Mouse (Mus musculus) heart, postnatal 4 days (tissue): ENCODE measurements around the gene Sec16a. TPM values are rescaled to one million over a fixed set of nuclear protein-coding genes. Genes with fewer than 3 reads are reported as not detected.

ENCODE experiments used
- DNase-seq: peaks from one replicate; pipeline ENCODE4 v3.0.0; 2021
- total RNA-seq, 2 experiments: library from RNA; stranded (reverse); gene quantifications; 2 replicates each; pipeline ENCODE4 v1.2.3; 2021

Sec16a gene
- total RNA-seq, 2 experiments from 2014 or later: 37.0 to 39.0 TPM

DNA sequence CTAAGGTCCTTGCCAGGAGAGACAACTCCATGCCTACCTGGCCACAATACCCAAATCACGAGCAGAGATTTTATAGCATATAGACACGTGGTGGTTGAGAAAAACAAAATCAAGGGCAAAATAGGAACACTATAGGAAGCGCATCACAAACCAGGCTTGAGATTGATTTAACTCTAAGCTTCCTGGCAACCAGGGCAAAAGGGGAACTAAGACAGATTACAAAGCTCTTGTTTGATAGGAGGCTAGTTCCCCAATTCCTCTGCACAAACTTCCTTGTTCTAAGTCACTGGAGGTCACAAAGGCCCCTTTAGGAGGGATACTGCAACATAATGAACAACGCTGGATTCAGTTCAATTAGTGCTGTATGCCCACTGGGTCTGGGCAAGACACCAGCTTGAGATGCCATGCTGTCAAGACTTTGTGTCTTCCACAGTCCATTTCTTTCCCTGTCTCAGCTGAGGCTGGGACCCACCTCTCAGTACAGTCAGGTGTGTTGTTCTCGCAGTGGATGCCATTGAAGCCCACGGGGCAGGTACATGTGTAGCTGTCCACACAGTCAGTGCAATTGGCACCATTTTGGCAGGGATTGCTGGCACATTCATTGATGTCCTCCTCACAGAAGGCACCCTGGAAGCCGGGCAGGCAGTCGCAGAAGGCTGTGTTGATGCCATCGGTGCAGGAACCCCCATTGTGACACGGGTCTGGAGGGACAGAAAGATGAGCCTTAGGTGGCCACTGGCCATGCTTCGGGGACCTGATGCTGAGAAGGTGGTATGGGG, 27.5 kb upstream of the Sec16a start:
- DNase-seq: no peak

GRCm38 (mm10) chr2:26471652-26472285, 26.8 kb upstream of the Sec16a start:
- DNase-seq: no peak

DNA sequence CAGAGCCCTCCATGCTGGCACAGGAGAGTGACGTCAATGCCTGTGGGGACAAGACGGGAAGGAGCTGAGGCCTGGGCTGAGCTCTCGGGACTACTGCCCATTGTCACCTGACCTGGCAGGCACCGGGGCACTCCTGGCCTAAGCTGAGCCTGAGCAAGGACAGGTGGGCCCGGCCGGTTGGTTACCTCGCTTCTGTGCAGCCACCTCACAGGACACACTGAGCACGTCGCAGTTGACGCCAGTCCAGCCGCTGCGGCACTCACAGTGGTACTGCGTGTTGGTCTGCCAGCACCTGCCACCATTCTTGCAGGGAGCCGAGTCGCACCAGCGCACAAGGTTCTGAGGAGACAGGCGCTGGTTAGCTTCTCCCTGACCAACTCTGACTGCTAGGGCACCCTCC, 26.0 kb upstream of the Sec16a start:
- no peak for DNase-seq

- DNase-seq: no peak
Observed at GRCm38 (mm10) chr2:26468376-26468775, 23.4 kb upstream of the Sec16a start.

- no peak for DNase-seq
Observed at GRCm38 (mm10) chr2:26463412-26463811, 18.4 kb upstream of the Sec16a start.

GRCm38 (mm10) chr2:26462980-26463379, 18.0 kb upstream of the Sec16a start:
- DNase-seq: no peak

GRCm38 (mm10) chr2:26461667-26462066, 16.7 kb upstream of the Sec16a start:
- DNase-seq: no peak

DNA sequence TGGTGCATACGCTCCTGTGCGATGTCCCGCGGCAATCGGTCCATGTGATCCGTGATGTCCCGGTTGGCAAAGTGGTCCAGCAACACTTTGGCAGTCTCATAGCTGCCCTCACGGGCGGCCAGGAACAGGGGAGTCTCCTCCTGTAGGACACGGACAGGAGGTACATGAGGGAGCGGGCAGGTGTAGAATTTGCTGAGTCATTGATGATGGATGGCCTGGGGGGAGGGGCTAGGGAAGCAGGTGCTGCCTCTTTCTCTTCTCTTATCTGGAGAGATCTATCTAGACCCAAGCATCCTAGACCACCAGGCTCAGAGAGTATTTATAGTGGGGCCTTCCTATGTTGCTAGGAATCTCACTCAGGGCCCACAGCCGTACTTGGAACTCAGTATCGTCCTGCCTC, 15.8 kb upstream of the Sec16a start:
- no peak for DNase-seq

DNA sequence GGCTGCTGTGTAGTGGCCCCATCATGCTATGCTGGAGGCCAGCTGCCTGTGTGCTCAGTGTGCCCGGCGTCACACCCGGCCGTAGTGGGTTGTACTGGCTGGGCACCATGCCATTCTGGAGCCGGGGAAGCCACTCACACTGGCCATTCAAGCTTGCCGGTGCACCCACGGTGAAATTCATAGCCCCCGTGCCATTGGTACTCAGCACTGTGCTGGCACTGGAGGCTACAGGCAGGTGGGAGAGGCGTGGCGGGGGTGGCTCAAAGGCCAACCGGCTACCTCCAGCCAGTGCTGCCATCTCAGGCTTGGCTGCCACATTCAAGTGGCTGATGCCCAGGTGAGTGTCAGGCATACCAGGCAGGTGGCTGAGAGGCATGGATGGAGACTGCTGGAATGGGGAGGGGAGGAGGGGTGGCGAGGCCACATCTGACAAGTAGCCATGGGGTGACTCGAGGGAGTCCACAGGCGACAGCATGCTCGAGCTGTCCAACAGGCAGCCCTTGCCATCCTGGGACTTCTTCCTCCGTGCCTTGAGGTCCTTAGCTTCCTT, 15.2 kb upstream of the Sec16a start:
- DNase-seq: no peak

GRCm38 (mm10) chr2:26459478-26459877, 14.5 kb upstream of the Sec16a start:
- no peak for DNase-seq

GRCm38 (mm10) chr2:26458402-26459124, 13.5 kb upstream of the Sec16a start:
- DNase-seq: peak; percentile 47

GRCm38 (mm10) chr2:26449121-26450060, 4.4 kb upstream of the Sec16a start:
- DNase-seq: peak; percentile 83

DNA sequence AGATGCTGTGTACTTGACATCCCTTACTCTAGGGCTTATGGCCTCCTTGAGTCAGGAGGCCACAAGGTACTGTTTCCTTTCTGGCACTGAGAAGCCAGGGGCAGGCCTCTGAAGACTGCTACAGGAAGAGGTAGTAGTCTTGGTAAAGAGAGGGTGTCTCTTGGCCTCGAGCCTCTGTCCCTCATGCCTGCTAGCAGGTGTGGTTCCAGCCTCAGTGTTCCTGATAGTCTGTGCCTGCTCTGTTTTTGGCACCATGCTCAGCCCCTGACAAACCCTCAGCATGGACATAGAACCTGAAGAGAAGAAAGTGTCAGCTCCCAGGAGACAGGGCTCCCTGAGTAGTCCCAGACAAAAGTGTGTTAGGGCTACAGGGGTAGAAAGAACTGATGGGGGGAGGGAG, 2.4 kb upstream of the Sec16a start:
- no peak for DNase-seq

DNA sequence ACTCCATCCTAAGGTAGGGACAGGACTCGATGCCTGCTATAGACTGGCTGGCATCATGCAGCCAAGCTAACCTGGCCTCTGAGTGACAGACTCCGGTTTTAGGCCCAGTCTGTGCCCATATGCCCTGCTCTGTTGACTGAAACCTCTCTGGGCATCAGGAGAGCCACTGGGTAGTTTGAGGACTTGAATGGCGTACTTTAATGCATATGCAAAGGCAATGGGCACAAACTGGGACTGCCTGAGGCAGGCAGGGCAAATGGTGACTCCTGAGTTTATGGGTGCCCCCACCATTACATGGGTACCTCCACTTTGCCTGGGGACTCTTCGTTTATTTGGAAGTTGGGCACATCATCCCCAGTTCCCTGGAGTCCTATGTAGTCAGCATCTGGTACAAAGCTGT, 1.7 kb upstream of the Sec16a start:
- DNase-seq: no peak

DNA sequence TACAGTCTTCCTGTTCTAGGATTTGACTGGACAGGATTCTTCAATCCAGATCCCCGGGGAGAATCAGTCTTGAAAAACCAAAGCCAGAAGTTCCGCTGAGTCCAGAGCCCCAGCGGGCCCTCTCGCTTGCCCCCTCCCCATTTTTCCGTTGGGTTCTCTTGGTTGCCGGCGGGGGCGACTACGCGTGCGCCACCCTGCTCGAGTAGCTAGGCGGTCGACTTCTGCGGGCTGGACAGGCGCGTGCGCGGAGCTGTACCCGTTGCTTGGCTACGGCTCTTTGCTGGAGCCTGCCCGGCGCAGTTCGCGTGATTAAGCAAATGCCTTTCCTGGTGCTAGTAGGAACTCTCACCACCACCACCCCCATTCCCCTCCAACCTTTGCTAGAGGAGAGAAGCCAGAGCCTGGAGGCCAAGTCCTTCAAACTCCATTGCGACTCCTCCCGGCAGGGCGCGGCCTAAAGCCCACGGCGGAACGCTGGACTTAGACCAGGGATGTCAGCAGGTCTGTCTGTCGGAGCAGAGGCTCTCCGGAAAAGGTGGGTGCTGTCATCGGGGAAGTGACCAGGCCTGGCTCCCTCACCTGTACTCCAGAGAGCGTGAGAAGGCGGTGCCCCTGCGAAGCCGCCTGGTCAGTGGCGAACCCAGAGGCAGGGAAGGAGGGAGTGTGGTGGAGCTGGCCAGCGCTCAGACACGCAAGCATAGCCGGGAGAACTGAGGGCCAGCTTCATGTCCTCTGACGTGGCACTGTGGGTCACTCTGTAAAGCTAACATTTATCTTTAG, 840 bp upstream of the Sec16a start:
- peak; percentile 93 for DNase-seq

DNA sequence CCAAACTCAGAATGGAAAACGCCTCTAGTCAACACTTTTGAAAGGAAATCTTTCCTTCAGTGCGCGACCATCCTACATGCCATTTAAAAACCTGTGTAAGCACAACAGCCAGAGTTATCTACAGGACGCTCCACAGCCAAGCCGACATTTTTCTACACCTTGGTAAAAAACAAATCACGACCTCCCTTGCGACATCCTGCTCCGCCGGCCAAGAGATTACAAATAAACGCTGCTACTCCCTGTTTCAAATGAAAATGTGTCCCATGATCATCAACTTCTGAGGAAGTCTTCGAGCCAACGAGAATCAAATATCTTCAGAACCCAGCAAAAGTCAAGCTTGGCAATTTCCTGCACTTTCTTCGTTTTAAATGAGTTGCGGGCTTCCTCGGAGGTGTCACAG, 648 bp downstream of the Sec16a start:
- no peak for DNase-seq

- no peak for DNase-seq
Observed at GRCm38 (mm10) chr2:26443876-26444275, 1.1 kb downstream of the Sec16a start.

DNA sequence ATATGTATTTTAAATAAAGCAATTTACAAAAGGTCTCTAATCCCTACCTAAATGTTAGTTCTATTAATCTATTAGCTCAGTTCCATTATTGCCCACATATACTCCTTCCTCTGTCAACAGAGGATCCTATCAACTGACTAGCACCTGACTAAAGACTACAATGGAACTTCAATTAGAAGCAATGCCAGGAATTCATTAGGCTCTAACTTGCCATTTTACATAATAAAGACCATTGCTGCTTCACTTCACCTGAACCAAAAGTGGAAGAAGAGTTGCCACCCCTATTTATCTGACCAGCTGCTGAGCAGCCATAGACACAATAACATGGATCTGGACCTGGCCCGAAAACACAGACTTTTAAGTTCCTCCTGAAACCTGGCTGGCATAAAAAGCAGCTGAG, 2.2 kb downstream of the Sec16a start:
- no peak for DNase-seq

DNA sequence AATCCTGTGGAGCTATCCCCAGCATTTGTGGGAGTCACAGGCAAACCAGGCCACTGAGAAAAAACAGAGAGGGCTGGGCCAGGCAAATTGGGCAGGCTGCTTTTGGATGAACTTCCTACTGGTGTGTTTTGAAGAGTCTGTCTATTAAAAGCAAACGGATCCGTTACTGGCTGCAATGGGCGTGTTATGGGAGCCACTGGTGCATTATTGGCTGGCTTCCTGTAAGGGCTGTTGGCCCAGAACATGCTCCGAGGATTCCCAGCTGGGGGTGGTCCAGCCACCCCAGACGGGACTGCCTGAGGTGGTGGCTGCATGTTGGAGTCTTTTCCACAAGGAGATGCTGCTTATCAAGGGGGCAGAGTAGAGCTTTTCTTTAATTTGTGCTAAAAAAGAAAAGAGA, 3.3 kb downstream of the Sec16a start:
- DNase-seq: no peak

DNA sequence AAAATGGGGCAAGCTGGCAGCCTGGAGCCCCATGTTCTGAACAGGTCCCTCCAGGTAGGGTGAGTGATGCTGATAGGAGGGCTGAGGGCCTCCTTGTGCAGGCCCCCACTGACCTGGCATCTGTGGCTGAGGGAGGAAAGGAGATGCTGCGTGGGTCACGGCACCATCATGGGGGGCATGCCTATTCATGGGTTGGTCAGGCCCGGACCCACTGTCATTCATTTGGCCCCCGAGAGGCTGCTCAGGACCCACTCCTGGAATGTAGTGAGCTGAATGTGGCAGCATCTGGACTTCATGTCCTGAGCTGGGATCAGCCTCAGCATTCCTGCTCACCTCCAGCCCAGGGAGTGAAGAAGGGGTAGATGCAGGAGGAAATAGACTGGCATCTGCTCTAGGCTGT, 3.8 kb downstream of the Sec16a start:
- DNase-seq: no peak

- no peak for DNase-seq
Observed at GRCm38 (mm10) chr2:26439671-26440070, 5.3 kb downstream of the Sec16a start.
